Mouse (Mus musculus): ENCODE results near the gene Wbp2nl.

Gene Wbp2nl

DNA sequence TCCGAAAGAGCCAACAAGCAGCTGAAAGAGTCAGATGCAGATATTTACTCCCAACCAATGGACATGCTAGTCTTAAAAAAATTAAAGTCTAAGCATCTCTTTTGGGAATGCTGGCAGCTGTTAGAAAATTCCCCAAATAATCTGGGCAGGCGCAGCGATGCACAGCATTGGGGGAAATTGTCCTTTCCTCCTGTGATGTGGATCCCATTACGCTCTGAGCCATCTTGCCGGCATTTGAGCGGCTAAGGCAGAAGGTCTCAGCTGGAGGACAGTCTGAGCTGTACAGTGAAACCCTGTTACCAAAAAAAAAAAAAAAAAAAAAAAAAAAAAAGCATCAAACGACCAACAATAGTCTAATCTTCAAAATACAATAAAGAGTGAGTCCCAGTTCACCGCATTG, 23.4 kb downstream of the Wbp2nl start:
- DNase-seq, result no peak

DNA sequence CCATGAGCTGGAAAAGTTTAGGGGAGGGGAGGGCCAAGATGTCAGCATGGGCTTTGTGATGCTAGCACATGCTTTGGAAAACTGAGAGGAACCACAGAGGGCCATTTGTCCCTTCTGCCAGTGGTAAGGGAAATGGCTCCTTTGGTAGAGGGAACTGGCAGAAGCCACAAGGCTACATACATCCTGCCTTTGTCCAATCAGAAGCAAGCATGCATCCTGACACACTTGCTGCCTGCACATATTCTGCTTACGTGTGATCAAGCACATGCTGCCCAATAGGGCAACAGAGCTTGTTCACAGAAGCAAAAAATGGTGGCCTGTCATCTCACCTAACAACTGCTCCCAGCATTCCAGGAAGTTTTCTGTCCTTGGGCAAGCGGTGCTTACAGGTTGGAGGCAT, 26.6 kb downstream of the Wbp2nl start:
- DNase-seq, result no peak

DNA sequence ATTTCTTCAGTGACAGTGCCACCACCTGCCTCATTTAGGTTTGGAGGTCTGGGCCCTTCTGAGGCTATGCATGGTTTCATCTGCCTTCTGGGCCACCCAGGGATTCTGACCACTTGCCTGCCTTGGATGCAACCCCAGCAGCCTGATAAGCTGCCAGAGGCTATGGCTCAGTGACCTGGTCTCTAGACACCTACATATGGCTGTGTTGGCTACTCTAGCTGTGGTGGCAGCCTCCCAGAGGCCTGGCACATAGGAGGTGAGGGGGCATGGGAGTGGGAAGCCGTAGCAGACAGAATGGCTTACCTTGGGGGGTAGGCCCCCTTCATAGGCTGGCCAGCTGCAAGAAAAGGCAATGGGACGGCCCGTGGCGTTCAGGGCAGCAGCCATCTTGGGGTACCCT, 36.4 kb downstream of the Wbp2nl start:
- no peak for DNase-seq

DNA sequence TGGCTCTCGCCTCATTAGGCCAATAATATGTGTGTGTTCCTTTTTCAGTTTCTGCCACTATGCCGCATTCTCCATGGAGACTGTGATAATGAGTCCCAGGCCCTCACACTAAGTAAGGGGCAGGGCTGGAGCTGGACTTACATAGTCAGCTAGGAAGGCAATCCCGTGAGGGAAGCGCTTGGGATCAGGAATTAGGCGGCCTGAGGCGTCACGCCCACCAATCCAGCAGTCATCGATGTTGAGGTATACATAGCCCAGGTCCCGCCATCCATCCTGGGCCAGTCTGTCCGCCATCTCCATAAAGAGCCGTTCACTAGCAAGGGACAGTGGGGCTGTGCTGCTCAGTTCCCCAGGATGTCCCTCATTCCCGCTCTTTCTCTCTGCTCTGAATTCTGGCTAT, 37.9 kb downstream of the Wbp2nl start:
- DNase-seq, result no peak

DNA sequence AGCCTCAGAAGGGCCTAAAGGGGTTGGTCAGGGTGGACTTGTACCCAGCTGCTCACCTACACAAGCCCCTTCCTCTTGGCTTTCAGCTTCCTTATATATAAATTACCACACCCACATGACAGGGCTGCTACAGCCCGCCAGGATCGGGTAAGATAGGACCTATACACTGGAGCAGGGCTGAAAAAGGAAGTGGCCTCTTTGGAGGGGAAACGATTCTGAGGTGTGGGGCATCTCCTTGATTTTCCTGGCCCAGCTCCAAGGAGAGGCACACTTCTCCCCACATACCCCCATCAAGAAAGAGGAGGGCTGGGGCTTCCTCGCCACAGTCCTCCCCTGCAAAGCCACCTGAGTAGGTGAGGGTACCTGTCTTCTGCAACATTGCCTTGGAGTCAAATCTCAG, 39.1 kb downstream of the Wbp2nl start:
- no peak for DNase-seq

DNA sequence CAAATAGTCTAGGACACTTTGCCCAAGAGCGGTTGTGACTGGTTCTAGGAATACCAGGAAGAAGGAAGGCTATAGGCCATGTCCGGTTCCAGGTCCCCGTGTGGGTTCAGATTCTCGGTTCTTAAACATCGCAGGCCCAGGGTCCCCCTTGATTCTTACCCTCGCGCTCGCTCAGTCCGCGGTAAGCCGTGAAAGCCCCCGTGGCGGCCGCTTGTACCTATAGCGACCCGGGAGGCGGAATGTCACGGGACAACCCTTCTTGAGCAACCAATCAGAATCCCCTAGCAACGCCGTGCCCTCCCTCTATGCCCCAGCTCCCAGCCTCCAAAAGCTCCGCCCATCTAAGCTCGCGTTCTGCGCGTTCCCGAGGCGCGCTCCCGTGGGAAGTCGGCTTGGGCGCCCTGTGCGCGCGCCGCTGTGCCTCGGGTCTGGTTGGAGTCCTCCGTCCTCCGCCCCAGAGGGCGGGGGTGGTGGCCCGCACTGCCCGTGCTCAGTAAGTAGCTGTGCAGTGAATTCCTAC, 39.9 kb downstream of the Wbp2nl start, which contains the start of the genes Naga, Pheta2 and Smdt1:
Gene Naga (minus strand): TSS at position 333 of the 520 bp plus-strand sequence.
Gene Pheta2 (plus strand): TSS at position 350 of the 520 bp plus-strand sequence.
Gene Smdt1 (plus strand): TSS at position 367 of the 520 bp plus-strand sequence.
- peak; percentile 97 for DNase-seq

DNA sequence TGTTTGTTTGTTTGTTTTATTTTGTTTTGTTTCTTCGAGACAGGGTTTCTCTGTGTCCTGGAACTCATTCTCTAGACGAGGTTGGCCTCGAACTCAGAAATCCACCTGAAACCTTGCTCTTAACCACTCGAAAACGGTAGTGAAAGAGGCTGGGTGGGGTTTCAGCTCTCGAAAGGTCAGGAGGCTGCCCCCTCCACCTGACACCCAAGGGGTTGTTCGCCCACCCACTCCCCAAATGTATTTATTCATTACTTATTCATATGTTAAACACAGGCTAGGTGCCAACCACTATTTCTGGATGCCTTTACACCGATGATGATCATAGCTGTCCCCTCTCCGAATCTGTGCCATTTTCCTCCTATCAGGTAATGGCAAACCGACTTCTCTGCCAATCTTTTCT, 40.4 kb downstream of the Wbp2nl start:
- DNase-seq, result peak; percentile 32

DNA sequence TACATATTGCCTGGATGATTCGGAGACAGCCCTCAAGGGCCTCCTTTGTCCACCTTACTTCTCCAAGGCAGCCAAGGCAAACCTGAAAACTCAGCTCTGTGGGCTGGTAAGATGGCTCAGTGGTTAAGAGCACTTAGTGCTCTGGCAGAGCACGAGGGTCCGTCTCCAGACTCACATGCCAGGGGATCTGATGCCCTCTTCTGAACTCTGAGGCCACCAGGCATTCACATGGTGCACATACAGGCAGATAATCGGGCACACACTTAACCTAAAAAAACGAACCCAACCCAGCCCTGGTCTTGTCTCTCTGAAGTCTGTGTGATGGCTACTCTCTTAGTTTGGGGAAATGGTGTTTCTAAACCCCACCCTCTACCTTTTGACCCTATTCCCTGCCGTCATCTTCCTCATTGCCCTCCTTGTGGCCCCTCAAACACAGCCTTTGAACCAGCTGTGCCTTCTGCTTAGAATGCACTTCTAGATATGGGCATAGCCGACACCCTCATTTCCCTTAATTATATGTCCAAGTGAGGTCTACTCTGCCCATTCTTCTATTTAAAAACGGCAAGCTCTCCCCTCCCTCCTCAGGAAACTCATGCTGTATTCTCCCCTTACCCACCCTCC, 41.0 kb downstream of the Wbp2nl start:
- DNase-seq, result no peak

DNA sequence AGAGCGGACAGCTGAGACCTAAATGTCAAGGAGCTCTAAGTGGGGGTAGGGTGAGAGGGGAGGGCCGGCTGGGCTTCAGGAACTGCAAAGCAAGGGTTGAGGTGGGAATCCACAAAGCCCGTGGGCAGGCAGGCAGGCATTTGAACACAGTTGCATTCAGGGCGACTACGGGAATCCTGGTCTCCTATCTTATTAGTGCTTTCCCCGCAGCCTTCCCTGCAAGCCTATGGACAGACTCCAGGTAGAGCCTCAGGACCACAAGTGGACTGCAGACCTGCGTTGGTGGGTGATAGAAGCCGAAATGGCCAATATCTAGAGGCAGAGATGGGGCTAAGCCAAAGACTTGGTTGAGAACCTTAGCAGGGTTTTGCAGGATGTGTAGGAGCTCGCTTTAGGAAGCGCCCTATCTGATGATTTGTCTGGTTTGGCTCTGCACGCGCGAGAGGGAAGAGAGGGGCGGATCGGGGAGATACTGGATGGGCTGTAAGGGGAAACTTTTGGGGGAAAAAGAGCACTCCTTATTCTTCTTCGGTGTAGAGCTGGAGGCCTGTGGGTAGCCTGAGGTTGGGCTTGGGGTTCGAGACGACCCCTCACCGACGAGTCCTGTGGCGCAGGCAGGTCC, 41.8 kb downstream of the Wbp2nl start:
- peak; percentile 4 for DNase-seq

DNA sequence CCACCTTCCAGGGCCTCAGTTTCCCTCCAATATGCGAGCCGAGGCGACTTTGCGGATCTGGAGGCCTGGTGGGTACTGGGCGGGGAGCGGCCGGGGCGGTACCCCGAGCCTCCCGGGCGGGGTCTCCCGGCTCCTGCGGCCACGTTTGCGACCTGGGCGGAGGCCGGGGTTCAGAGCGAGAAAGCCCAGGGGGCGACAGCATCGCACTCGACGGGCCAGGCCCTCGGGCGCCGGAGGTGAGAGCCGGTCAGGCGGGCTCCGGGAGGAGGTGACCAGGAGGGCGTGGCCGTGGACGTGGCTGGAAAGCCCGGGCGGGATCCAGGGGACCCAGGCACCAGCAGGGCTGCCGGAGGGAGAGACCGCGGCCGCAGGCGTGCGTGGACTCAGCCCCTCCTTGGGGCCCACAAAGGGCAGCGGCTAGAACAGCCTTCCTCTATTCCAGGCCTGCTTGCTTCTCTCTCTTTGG, 42.3 kb downstream of the Wbp2nl start:
- peak; percentile 41 for DNase-seq

DNA sequence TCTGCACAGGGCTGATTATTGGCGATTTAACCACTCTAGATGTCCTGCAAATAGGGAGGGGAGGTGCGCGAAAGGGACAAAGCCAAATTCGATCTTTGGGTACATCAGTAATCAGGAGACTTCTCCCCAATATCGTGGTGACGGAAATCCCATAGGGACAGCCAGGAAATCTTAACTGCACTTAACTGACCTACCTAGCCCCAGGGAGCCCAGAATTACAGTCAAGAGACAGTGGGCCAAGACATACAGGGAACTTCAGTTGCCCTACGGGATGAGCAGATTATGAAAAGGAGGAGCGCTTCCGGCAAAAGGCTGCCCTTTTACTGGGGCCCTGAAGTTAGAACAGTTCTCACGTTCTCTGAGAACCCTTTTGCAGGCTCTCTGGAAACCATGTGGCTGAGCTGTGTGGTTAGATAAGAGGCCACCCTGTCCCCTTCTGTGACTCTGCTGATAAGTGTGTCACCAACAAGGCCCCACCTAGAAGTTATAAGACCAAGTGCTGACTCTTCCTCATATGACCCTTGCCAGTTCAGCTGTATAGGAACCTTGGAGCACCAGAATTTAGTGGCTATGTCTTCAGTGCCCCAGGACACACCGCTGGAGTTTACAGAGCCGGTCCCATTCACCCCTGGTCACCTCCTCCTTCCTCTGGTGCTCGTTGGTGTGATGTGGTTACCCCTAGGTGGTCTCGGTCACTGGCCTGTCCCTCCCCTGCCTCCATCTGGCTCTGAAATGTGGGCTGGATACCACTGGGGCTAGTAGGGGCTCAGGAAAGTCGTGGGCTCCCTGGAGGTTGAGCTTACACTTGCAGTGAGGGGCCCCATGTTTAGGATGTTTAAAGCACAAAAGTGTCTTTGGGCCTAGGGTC, 43.2 kb downstream of the Wbp2nl start:
- peak; percentile 31 for DNase-seq

DNA sequence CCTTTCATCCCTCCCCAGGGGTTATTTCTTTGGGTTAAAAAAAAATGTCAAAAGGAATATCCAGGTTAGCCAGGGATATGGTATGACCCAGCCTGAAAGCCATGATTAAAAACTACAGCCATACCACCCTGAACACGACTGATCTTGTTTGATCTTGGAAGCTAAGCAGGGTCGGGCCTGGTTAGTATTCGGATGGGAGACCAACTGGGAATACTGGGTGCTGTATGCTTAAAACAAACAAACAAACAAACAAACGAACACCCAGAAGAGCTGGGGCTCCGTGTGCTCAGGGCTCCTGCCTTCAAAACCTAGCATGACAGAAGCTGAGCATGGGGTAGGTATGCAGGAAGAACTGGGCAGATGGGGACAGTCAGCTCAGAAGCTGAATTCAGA, 43.8 kb downstream of the Wbp2nl start:
- no peak for DNase-seq

DNA sequence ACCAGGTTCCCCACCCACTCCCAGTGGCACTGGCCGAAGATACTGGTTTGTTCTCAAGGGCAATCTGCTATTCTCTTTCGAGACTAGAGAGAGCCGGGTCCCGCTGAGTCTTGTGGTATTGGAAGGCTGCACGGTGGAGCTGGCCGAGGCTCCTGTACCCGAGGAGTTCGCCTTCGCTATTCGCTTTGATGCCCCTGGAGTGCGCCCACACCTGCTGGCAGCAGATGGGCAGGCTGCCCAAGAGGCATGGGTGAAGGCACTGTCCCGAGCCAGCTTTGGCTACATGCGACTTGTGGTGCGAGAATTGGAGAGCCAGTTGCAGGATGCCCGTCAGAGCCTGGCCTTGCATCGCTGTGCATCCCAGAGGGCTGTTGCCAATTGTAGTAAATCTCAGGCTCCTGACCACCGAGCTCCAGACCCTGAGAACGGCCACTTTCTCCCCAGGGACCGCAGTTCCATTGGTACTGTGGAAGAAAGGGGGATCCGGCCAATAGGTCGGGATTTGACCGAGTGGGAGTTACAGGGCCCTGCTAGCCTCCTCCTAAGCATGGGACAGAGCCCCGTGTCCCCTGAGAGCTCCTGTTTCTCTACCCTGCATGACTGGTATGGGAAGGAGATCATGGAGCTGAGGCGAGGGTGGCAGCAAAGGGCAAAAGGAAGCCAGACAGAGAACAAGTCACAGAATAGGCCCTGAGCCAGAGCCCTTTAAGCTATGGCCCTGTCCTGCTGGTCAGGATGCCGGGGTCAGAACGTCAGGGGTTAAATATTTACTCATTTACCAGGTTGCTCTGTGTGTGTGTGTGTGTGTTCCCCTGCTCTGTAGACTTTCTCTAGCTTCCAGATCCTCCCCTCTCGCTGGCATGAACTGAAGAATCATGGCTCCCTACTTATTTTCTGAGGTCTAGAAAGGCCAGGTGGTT, 44.9 kb downstream of the Wbp2nl start:
- no peak for DNase-seq

DNA sequence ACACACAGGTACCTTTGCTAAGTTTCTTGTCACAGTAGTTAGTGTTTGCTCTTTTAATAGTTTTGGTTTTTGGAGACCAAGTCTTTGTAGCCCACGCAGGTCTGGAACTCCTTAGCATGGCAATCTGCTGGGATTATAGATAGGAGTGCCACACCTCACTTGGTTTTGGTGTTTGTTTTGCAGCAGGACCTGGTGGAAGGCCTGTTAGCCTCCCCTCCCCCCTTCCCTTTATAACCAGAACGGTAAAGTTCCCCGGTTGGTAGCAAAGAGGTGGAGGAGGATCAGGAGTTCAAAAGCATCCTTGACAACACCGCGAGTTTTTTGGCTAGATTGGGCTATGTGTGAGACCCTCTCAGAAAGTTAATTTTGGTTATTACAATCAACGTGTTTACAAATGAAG, 46.2 kb downstream of the Wbp2nl start:
- no peak for DNase-seq

DNA sequence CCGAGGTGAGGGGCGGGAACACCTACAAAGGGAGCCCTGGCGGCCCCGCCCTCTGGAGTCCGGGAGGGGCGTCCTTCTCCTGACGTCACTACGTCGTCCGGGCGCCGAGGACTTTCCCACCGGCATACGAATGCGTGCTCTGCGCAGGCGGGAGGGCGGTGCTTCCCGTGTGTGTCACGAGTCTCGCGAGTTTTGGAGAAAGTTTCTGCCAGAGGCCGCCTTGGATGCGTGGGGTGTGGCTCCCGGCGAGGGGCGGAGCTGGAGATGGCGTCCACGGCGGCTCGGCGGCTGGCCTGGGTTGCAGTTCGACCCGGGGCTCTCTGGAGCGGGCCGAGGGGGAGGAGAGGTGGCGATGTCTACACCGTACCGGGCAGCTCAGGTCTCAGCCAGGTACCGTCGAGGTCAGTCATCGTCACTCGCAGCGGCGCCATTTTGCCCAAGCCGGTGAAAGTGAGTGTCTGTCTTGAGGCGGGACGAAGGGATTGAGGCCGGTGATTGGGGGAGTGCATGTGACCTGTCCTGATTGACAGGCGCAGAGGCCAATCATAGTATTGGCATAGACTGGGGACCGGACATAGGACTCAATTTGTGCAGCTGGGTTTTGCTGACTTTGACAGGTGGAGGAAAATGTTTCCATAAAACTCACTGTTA, 47.2 kb downstream of the Wbp2nl start:
- peak; percentile 98 for DNase-seq

DNA sequence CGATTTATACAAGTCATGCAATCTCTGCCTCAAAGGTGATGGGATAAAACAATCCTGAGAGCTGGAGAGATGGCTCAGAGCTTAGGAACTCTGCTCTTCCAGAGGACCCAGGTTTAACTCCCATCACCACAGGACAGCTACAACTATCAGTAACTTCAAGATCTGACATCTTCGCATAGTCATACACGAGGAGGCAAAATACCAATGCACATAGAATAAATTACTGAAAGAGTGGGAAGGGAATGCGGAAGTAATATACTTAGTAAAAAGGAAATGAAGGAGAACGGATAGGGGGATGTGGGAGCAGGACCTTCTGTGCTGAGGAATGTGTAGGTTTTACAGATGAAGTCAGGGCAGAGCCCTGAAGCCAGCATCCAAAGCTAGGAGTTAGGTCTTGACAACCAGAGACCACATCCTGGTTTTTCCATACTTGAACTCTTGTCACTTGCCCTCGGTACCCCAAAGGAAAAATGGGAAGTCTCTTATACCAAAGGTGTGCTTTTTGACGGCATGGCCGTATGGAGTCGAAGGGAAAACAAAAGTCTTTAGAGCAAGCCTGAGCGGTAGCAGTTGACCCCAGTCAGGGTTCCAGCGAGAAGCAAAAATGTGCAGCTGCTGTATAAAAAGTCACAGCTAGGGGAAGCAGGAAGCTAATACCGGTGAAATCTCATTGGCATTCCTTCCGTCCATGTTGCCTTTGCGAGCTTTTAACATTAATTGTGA, 48.0 kb downstream of the Wbp2nl start:
- DNase-seq, result no peak

DNA sequence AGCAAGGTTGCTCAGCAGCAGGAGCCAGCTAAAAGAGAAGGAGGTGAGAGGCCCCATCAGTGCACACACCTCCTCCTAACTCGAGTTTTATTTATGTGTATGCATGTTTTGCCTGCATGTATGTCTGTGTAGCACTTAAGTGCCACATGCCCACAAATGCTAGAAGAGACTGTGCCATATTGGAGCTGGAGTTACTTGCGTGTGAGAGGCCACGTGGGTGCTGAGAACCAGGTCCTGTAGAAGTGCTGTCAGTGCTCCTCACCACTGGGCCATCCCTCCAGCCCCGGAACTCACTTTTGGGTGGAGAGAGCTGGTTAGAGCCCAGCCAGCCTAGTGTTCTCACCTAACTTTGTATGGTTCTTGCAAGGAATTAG, 48.5 kb downstream of the Wbp2nl start:
- no peak for DNase-seq

DNA sequence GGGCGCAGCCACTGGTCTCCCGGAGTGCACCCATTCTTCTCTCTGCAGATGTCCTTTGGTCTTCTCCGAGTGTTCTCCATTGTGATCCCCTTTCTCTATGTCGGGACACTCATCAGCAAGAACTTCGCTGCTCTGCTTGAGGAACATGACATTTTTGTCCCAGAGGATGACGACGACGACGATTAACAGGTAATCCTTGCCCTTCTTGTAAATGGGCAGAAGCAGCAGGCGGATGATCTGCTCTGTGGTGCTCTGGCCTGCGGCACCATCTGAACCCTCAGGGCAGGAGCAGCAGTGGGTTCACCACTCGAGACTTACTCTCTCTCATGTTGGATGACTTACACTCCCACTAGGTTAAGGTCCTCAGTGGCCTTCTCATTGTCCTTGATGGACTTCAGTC, 49.1 kb downstream of the Wbp2nl start:
- DNase-seq, result no peak

DNA sequence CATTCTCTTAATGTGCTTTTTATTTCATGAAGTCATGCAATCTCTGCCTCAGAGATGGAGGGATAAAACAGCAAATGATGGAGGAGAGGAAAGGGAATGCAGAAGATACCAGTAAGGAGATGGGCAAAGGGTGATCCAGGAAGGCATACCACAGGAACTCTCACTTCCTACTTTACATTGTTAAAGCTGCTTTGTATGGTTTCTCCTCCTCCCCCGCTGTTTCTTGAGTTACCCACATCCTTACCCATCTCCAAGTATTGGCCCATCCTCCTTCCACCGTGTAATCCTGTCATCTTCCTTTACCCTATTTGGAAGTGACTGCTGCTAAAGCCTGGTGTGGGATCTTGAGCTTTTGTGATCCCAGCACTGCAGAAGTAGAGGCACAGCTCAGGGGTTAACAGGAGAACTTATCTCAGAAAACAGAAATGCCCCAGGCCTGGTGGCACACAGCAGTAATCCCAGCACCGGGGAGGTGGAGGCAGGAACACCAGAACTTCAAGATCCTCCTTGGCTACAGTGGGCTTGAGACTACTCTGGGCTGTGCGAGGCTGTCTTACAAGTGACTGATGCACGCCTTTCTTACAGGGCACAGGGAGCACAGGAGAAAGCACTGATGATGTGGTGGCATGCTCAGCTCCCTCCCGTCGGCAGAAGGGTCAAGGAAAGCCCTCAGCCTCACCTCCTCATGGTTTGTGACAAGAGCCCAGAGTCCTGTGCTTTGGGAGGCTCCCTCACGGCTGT, 49.7 kb downstream of the Wbp2nl start:
- peak; percentile 2 for DNase-seq

DNA sequence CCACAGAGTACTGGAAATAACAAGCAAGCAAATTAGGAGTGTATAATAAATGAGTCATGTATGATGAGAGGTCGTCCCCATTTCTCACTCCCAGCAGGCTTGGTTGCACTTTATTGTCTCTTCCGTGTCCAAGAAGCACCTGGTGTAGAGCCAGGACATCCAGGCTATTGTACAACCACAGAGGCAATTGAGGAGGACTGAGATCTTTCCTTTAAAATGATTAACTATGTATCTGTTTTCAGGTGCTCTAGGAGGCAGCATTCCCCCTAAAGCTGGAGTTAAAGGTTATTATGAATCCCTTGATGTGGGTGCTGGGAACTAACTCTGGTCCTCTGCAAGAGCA, 50.2 kb downstream of the Wbp2nl start:
- peak; percentile 1 for DNase-seq

DNA sequence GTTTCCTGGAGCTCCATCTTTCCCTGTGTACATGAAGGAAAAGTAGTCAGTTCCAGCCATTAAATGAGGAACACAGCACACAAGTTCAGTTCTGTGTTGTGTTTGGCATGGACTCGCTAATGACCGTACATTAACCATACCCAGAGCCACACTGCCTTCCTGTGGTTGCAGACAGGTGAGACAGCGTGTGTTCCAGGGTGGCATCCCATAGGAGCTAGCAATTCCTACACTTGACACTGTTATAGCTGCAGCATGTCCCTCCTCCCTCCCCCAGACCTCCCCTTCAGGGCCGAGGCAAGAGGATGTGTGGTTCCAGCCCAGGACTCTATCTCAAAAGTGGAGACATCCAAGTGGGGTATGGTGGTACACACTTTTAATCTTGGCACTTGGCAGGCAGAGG, 51.6 kb downstream of the Wbp2nl start:
- DNase-seq, result no peak
